Mouse (Mus musculus): ENCODE results near the gene Phc2.

- TF ChIP-seq GATA1 (IDR thresholded peaks at IDR 0.05; ENCODE audit: borderline replicate concordance, low read length): no peak
- no peak for TF ChIP-seq FLI1 (IDR thresholded peaks at IDR 0.05; ENCODE audit: low read length)
Measured at GRCm38 (mm10) chr4:128784950-128785631, 130.6 kb downstream of the Phc2 start.

All from megakaryocyte, embryonic 14.5 days (primary cell).